Mouse (Mus musculus): ENCODE measurements around the gene Uox. TPM values are rescaled to one million over a fixed set of nuclear protein-coding genes. Genes with fewer than 3 reads are reported as not detected.

Uox gene
- polyA plus RNA-seq, 1 experiment from 2014 or later, result not detected

DNA sequence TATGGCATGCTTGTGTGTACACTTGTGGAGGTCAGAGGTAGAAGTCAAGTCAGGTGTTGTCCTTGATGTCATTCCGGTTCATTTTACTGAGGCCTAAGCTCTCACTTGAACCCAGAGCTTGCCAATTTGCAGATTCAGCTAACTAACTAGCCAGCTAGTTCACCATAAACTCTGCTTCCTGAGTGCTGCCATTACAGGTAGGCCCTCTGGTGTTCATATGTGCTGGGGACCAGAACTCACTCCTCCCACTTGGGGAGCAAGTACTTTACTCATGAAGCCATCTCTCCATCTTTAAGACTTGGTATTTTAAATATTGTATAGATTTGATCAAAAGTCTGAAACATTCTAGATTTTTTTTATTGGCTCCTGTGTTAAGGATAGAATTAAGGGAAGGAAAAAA is 13.7 kb upstream of the Uox start:
- no peaks in the 10 kb centered on the region for H3K36me3 ChIP-seq (ENCODE audit: control insufficient read depth, insufficient read depth, low read length)
- no peak overlapping the region for H3K4me3 ChIP-seq (ENCODE audit: low read depth, low read length)
- no peak overlapping the region for H3K9ac ChIP-seq (replicated peaks; ENCODE audit: low read depth, low read length)
- ATAC-seq (ENCODE audit: insufficient number of reproducible peaks, insufficient read depth, low FRiP score, low read depth), result no peak
- H3K27ac ChIP-seq (ENCODE audit: low read length), result no peak overlapping the region
- no peaks in the 10 kb centered on the region for H3K27me3 ChIP-seq (ENCODE audit: control insufficient read depth, insufficient read depth, low read length)
- no peak overlapping the region for H3K4me2 ChIP-seq (replicated peaks; ENCODE audit: low read depth, low read length)
- H3K9me3 ChIP-seq (ENCODE audit: control insufficient read depth, low read depth, low read length), result no peaks in the 10 kb centered on the region
- WGBS, result 64% methylated on average over 1 of the region's 1 CpGs
- H3K4me1 ChIP-seq (ENCODE audit: control insufficient read depth, insufficient read depth, low read length), result no peaks in the 10 kb centered on the region

DNA sequence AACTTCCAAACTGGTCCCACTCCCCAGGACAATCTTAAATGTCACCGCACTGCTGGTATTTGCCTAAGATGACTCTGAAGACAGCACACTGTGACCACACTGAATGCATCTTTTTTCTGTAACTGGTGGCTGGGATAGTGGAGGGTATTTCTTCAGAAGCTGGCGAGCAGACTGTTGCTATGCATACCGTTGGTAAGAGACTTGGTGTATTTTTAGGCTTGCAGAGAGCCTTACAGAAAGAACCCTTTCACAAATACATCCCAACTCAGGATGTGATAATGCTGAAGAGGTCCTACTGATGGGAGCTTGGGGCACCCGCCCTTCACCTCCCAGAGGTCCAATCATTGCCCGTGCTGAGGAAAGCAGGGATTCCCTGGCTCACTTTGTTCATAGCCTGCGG is 12.7 kb upstream of the Uox start:
- H3K4me2 ChIP-seq (replicated peaks; ENCODE audit: low read depth, low read length), result no peak overlapping the region
- H3K27me3 ChIP-seq (ENCODE audit: control insufficient read depth, insufficient read depth, low read length), result no peaks in the 10 kb centered on the region
- H3K9ac ChIP-seq (replicated peaks; ENCODE audit: low read depth, low read length), result no peak overlapping the region
- H3K9me3 ChIP-seq (ENCODE audit: control insufficient read depth, low read depth, low read length), result no peaks in the 10 kb centered on the region
- no peaks in the 10 kb centered on the region for H3K4me1 ChIP-seq (ENCODE audit: control insufficient read depth, insufficient read depth, low read length)
- H3K4me3 ChIP-seq (ENCODE audit: low read depth, low read length), result no peak overlapping the region
- WGBS, result 84% methylated on average over 6 of the region's 6 CpGs
- H3K36me3 ChIP-seq (ENCODE audit: control insufficient read depth, insufficient read depth, low read length), result no peaks in the 10 kb centered on the region
- no peak for ATAC-seq (ENCODE audit: insufficient number of reproducible peaks, insufficient read depth, low FRiP score, low read depth)
- H3K27ac ChIP-seq (ENCODE audit: low read length), result no peak overlapping the region

DNA sequence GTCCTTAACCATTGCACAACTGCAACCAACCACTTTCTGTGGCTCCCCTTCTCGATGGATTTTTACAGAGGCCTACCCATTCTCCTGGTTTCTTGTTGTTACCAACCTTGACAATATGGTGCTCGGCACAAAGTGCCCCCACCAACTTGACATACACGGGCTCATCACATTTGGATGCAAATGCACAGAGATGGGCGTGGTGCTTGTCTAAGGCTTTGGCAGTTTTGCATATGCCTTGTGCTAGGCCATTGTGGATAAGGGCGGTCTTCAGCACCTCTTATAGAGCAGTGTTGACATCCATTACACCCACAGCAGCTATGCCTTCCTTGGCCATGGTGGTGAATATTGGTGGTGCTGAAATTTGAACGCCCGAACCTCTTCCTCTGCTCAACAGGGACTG is 7.3 kb upstream of the Uox start:
- Histone ChIP-seq H3K27me3 (ENCODE audit: control insufficient read depth, insufficient read depth, low read length) (no peaks in the 10 kb centered on the region), H3K4me1 (ENCODE audit: control insufficient read depth, insufficient read depth, low read length) (no peaks in the 10 kb centered on the region), H3K9me3 (ENCODE audit: control insufficient read depth, low read depth, low read length) (no peaks in the 10 kb centered on the region), H3K9ac (replicated peaks; ENCODE audit: low read depth, low read length) (no peak overlapping the region), H3K4me3 (ENCODE audit: low read depth, low read length) (no peak overlapping the region), H3K4me2 (replicated peaks; ENCODE audit: low read depth, low read length) (no peak overlapping the region), H3K27ac (ENCODE audit: low read length) (no peak overlapping the region), H3K36me3 (ENCODE audit: control insufficient read depth, insufficient read depth, low read length) (no peaks in the 10 kb centered on the region)
- no peak for ATAC-seq (ENCODE audit: insufficient number of reproducible peaks, insufficient read depth, low FRiP score, low read depth)
- WGBS, result 93% methylated on average over 7 of the region's 7 CpGs

DNA sequence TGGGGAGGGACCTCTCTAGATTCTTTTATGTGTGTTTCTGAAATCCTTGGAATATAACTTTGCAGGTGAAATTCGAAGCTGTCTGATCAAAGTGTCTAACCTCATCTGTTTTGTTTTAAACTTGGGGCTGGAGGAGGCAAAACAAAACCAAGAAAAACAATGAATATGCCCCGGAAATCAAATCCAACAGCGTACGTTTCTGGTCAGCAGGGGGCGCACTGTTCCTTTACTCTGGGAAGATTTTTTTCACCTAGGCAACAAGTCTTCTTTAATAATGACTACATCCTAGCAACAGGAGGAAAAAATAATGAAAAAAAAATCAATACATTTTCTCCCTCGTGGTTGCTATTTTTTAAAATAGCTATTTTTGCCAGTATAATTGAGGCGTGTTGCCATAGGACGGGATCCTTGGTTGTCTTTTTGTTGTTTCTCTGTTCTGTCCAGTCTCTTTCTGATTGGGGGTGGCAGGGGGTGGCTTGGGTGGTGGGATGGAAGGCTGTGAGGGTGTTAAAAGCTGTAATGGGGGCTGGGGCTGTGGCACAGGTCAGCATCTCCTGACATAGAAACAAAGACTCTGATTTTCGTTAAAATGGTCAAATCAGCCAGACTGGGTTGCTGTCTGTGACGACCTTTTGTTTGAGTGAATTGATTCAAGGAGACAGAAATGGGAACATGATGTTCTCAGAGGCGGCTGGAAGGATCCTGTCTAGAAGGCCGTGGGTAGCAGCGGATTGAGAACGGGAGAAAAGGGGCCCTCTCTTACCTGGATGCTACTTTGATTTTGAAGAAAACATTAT is 5.8 kb upstream of the Uox start:
- Histone ChIP-seq H3K4me3 (ENCODE audit: low read depth, low read length) (no peak overlapping the region), H3K27me3 (ENCODE audit: control insufficient read depth, insufficient read depth, low read length) (no peaks in the 10 kb centered on the region), H3K9ac (replicated peaks; ENCODE audit: low read depth, low read length) (no peak overlapping the region), H3K4me1 (ENCODE audit: control insufficient read depth, insufficient read depth, low read length) (no peaks in the 10 kb centered on the region), H3K36me3 (ENCODE audit: control insufficient read depth, insufficient read depth, low read length) (no peaks in the 10 kb centered on the region), H3K9me3 (ENCODE audit: control insufficient read depth, low read depth, low read length) (no peaks in the 10 kb centered on the region), H3K27ac (ENCODE audit: low read length) (no peak overlapping the region), H3K4me2 (replicated peaks; ENCODE audit: low read depth, low read length) (no peak overlapping the region)
- 45% methylated on average over 14 of the region's 14 CpGs for WGBS
- no peak for ATAC-seq (ENCODE audit: insufficient number of reproducible peaks, insufficient read depth, low FRiP score, low read depth)

DNA sequence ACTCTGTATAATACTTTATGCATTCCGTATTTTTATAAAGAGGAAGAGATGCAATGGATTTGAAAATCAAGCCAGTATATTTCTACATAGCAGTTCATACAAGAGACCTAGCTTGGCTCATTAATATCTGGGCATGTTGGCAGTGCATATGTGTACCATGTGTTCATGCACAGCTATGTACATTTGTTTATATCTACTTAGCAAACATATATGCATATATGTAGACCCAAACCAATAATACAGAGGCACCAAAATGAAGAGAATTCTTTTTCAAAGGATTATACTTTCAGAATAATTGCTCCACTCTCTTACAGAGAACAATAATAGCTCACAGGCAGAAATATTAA is 5.2 kb upstream of the Uox start:
- 83% methylated on average over 1 of the region's 1 CpGs for WGBS
- H3K4me2 ChIP-seq (replicated peaks; ENCODE audit: low read depth, low read length), result no peak overlapping the region
- H3K9me3 ChIP-seq (ENCODE audit: control insufficient read depth, low read depth, low read length), result no peaks in the 10 kb centered on the region
- H3K4me3 ChIP-seq (ENCODE audit: low read depth, low read length), result no peak overlapping the region
- no peak for ATAC-seq (ENCODE audit: insufficient number of reproducible peaks, insufficient read depth, low FRiP score, low read depth)
- H3K36me3 ChIP-seq (ENCODE audit: control insufficient read depth, insufficient read depth, low read length), result no peaks in the 10 kb centered on the region
- H3K27me3 ChIP-seq (ENCODE audit: control insufficient read depth, insufficient read depth, low read length), result no peaks in the 10 kb centered on the region
- no peak overlapping the region for H3K27ac ChIP-seq (ENCODE audit: low read length)
- no peaks in the 10 kb centered on the region for H3K4me1 ChIP-seq (ENCODE audit: control insufficient read depth, insufficient read depth, low read length)
- no peak overlapping the region for H3K9ac ChIP-seq (replicated peaks; ENCODE audit: low read depth, low read length)

DNA sequence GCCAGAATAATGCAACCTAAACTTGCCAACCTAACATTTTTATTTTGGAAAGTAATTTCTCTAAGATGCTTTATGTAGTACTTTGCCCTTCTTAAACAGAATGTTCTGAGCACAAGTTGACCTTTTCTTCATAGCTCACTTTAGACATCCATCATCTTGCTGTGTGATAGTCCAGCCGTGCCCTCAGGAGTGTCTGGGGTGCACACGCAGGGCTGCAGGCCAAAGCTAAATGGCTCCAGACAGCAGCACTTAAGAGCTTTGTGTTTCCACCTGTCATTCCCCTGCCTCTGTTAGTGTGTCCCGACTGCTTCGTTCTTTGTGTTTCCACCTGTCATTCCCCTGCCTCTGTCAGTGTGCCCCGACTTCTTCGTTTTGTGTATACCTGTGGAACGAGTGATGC is 2.9 kb upstream of the Uox start:
- H3K4me2 ChIP-seq (replicated peaks; ENCODE audit: low read depth, low read length), result no peak overlapping the region
- H3K9ac ChIP-seq (replicated peaks; ENCODE audit: low read depth, low read length), result no peak overlapping the region
- 28% methylated on average over 7 of the region's 7 CpGs for WGBS
- no peak overlapping the region for H3K4me3 ChIP-seq (ENCODE audit: low read depth, low read length)
- H3K36me3 ChIP-seq (ENCODE audit: control insufficient read depth, insufficient read depth, low read length), result no peaks in the 10 kb centered on the region
- H3K9me3 ChIP-seq (ENCODE audit: control insufficient read depth, low read depth, low read length), result no peaks in the 10 kb centered on the region
- no peaks in the 10 kb centered on the region for H3K4me1 ChIP-seq (ENCODE audit: control insufficient read depth, insufficient read depth, low read length)
- ATAC-seq (ENCODE audit: insufficient number of reproducible peaks, insufficient read depth, low FRiP score, low read depth), result no peak
- H3K27me3 ChIP-seq (ENCODE audit: control insufficient read depth, insufficient read depth, low read length), result no peaks in the 10 kb centered on the region
- H3K27ac ChIP-seq (ENCODE audit: low read length), result no peak overlapping the region

DNA sequence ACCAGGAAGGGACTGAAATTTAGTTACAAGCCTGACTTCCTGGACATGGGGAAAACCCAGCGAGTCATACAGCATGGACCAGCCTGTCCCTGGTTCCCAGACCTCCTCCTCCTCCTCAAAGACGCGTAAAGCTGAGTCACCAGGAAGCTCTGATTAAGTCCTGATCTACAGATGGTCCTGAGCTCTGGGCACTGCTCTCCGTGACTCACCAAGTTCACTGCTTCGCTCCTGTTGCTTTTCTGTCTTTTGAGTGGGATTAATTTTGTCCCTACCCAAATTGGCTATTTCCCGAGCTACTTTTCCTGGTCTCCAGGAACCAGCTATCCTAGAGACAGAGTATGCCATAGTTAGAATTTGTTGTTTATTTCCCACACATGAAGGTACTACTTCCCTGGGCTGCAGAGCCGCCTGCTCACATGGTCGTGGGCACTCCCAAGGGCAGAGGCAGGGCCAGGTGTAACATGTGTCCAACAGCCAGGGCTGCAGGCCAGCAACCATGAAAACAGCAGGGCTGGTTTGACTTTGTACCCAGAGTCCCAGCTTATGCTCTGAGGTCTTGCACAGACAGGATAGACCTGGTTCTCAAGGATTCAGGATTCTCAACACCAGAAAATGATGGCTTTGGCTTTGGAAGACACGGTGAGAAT is 2.2 kb upstream of the Uox start:
- Histone ChIP-seq H3K4me2 (replicated peaks; ENCODE audit: low read depth, low read length) (no peak overlapping the region), H3K27me3 (ENCODE audit: control insufficient read depth, insufficient read depth, low read length) (no peaks in the 10 kb centered on the region), H3K4me3 (ENCODE audit: low read depth, low read length) (no peak overlapping the region), H3K4me1 (ENCODE audit: control insufficient read depth, insufficient read depth, low read length) (no peaks in the 10 kb centered on the region), H3K9ac (replicated peaks; ENCODE audit: low read depth, low read length) (no peak overlapping the region), H3K27ac (ENCODE audit: low read length) (no peak overlapping the region), H3K9me3 (ENCODE audit: control insufficient read depth, low read depth, low read length) (no peaks in the 10 kb centered on the region), H3K36me3 (ENCODE audit: control insufficient read depth, insufficient read depth, low read length) (no peaks in the 10 kb centered on the region)
- 69% methylated on average over 9 of the region's 9 CpGs for WGBS
- ATAC-seq (ENCODE audit: insufficient number of reproducible peaks, insufficient read depth, low FRiP score, low read depth), result no peak

DNA sequence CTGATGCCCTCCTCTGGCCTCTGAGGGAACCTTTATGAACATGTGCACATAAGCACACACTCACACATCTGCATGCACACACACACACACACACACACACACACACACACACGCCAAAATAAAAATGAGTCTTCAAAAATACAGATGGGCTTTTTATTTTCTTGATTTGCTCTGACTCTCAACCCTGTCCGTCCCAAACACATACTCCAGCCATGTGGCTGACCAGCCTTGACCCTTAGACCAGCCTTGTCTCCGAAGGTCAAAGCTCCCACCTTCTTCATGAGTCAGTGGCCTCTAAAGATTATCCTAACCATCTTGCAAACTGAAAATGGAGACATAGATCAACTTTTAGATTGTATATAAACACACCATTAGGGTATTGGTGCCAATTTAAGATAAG is 632 bp upstream of the Uox start:
- Histone ChIP-seq H3K4me3 (ENCODE audit: low read depth, low read length) (no peak overlapping the region), H3K36me3 (ENCODE audit: control insufficient read depth, insufficient read depth, low read length) (no peaks in the 10 kb centered on the region), H3K4me1 (ENCODE audit: control insufficient read depth, insufficient read depth, low read length) (no peaks in the 10 kb centered on the region), H3K27me3 (ENCODE audit: control insufficient read depth, insufficient read depth, low read length) (no peaks in the 10 kb centered on the region), H3K4me2 (replicated peaks; ENCODE audit: low read depth, low read length) (no peak overlapping the region), H3K9me3 (ENCODE audit: control insufficient read depth, low read depth, low read length) (no peaks in the 10 kb centered on the region), H3K27ac (ENCODE audit: low read length) (no peak overlapping the region), H3K9ac (replicated peaks; ENCODE audit: low read depth, low read length) (no peak overlapping the region)
- WGBS, result 89% methylated on average over 3 of the region's 3 CpGs
- ATAC-seq (ENCODE audit: insufficient number of reproducible peaks, insufficient read depth, low FRiP score, low read depth), result no peak

DNA sequence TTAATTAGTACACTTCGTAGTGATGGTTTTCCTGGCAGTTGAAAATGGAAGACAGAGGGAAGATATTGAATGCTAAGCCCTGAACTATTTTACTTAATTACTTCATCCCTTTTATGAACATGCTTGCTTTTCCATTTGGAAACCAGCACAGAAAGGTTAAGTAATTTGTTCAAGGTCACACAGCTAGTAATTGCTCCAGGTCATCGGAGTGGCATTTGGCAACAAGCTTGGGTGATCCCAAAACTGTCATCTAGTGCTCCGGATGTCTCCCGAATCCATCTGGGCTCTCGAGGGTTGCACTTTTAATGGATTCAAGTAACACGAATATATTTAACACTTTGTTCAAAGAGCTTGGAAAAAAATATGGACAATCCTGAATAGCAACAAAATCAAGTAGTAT is 713 bp downstream of the Uox start:
- Histone ChIP-seq H3K4me2 (replicated peaks; ENCODE audit: low read depth, low read length) (no peak overlapping the region), H3K36me3 (ENCODE audit: control insufficient read depth, insufficient read depth, low read length) (no peaks in the 10 kb centered on the region), H3K4me1 (ENCODE audit: control insufficient read depth, insufficient read depth, low read length) (no peaks in the 10 kb centered on the region), H3K27ac (ENCODE audit: low read length) (no peak overlapping the region), H3K9ac (replicated peaks; ENCODE audit: low read depth, low read length) (no peak overlapping the region), H3K27me3 (ENCODE audit: control insufficient read depth, insufficient read depth, low read length) (no peaks in the 10 kb centered on the region), H3K4me3 (ENCODE audit: low read depth, low read length) (no peak overlapping the region), H3K9me3 (ENCODE audit: control insufficient read depth, low read depth, low read length) (no peaks in the 10 kb centered on the region)
- ATAC-seq (ENCODE audit: insufficient number of reproducible peaks, insufficient read depth, low FRiP score, low read depth), result no peak
- 78% methylated on average over 6 of the region's 6 CpGs for WGBS

Data from stomach, embryonic 14.5 days (tissue).